8 mouse cellular contexts compared by ENCODE assay signal in genomic region chr1:128592961-128593501, GRCm38 (mm10). TPM values are rescaled to one million over a fixed set of nuclear protein-coding genes. Genes with fewer than 3 reads are reported as not detected.
DNase-seq lines count a peak whose midpoint lies in the region; ATAC-seq and TF ChIP-seq lines count a peak whose summit lies in the region.

No protein-coding gene starts in this region.

- 4% methylated on average over 24 of the region's 24 CpGs for WGBS in spleen, adult 2 months
- 0% methylated on average over 18 of the region's 24 CpGs for WGBS in embryonic facial prominence, embryonic 14.5 days
- under 1% methylated on average over 22 of the region's 24 CpGs for WGBS in heart, embryonic 13.5 days
- 2% methylated on average over 24 of the region's 24 CpGs for WGBS in liver, postnatal 0 days (ENCODE audit: insufficient replicate concordance)
- under 1% methylated on average over 24 of the region's 24 CpGs for WGBS in neural tube, embryonic 13.5 days

- no peaks in the 10 kb centered on the region for H3K27me3 ChIP-seq in spleen, adult 2 months (ENCODE audit: control insufficient read depth, insufficient read depth, low read length)
- peaks cover 39% of the 10 kb centered on the region for H3K27me3 ChIP-seq in embryonic facial prominence, embryonic 14.5 days (replicated peaks; ENCODE audit: control insufficient read depth, insufficient read depth, low read length)
- peaks cover 70% of the 10 kb centered on the region for H3K27me3 ChIP-seq in heart, embryonic 13.5 days (replicated peaks)
- peaks cover 52% of the 10 kb centered on the region for H3K27me3 ChIP-seq in liver, postnatal 0 days (ENCODE audit: insufficient read depth, low read length)
- peaks cover 16% of the 10 kb centered on the region; the same call in 1 of the 2 replicates for H3K27me3 ChIP-seq in neural tube, embryonic 13.5 days

- H3K4me3 ChIP-seq in spleen, adult 2 months (ENCODE audit: extremely low read depth, insufficient read depth, insufficient read length), result peak overlapping the region; percentile 51; the same call in 1 of the 2 replicates
- H3K4me3 ChIP-seq in embryonic facial prominence, embryonic 14.5 days (ENCODE audit: low read depth, low read length), result peak overlapping the region; percentile 56
- peak overlapping the region; percentile 67 for H3K4me3 ChIP-seq in heart, embryonic 13.5 days
- H3K4me3 ChIP-seq in liver, postnatal 0 days (ENCODE audit: low read depth, low read length), result peak overlapping the region; percentile 63
- peak overlapping the region; percentile 67 for H3K4me3 ChIP-seq in neural tube, embryonic 13.5 days

- TF ChIP-seq EP300 in liver, postnatal 0 days (IDR thresholded peaks at IDR 0.05; ENCODE audit: low read depth), result no peak

- no peaks in the 10 kb centered on the region for H3K9me3 ChIP-seq in embryonic facial prominence, embryonic 14.5 days (ENCODE audit: control insufficient read depth, low read length)
- H3K9me3 ChIP-seq in heart, embryonic 13.5 days, result no peaks in the 10 kb centered on the region
- H3K9me3 ChIP-seq in liver, postnatal 0 days (ENCODE audit: low read length), result no peaks in the 10 kb centered on the region
- no peaks in the 10 kb centered on the region for H3K9me3 ChIP-seq in neural tube, embryonic 13.5 days

- no peak for TF ChIP-seq CTCF in spleen, adult 2 months (IDR thresholded peaks at IDR 0.05; ENCODE audit: extremely low read depth, insufficient read depth, insufficient read length, insufficient replicate concordance)
- TF ChIP-seq CTCF in liver, postnatal 0 days (IDR thresholded peaks at IDR 0.05; ENCODE audit: low read depth), result no peak

- TF ChIP-seq POLR2A in spleen, adult 2 months (IDR thresholded peaks at IDR 0.05; ENCODE audit: low read depth, low read length), result no peak

- peak overlapping the region; percentile 37 for H3K9ac ChIP-seq in embryonic facial prominence, embryonic 14.5 days (ENCODE audit: low read depth, low read length)
- H3K9ac ChIP-seq in heart, embryonic 13.5 days, result peak overlapping the region; percentile 66
- H3K9ac ChIP-seq in liver, postnatal 0 days (replicated peaks), result peak overlapping the region; percentile 73
- H3K9ac ChIP-seq in neural tube, embryonic 13.5 days, result peak overlapping the region; percentile 61

- DNase-seq in spleen, adult 2 months (ENCODE audit: low read depth in 1 of 2, low spot score in 2 of 2), result peak in 1 of 2 experiments; percentile 34
- DNase-seq in spleen, adult 12 weeks (ENCODE audit: low spot score), result no peak
- DNase-seq in embryonic facial prominence, embryonic 14.5 days (ENCODE audit: low spot score), result peak; percentile 62
- peak; percentile 74 to 83 for DNase-seq in layer of hippocampus, adult 18-20 months (ENCODE audit: low spot score in 2 of 2)
- DNase-seq in liver, postnatal 0 days, result peak; percentile 28
- no peak for DNase-seq in c-Kit-positive CD71-positive TER-119-positive erythroid progenitor cells, embryonic 14.5 days (ENCODE audit: low spot score)

- peak overlapping the region; percentile 99 for H3K27ac ChIP-seq in spleen, adult 2 months (ENCODE audit: insufficient read depth, low read length)
- H3K27ac ChIP-seq in embryonic facial prominence, embryonic 14.5 days (replicated peaks; ENCODE audit: low read depth, low read length), result peak overlapping the region; percentile 41; the same call in 1 of the 2 replicates
- H3K27ac ChIP-seq in heart, embryonic 13.5 days (replicated peaks), result no peak overlapping the region
- H3K27ac ChIP-seq in liver, postnatal 0 days (ENCODE audit: low read depth), result peak overlapping the region; percentile 84; the same call in 1 of the 2 replicates
- peak overlapping the region; percentile 57 for H3K27ac ChIP-seq in neural tube, embryonic 13.5 days (replicated peaks)

- ATAC-seq in embryonic facial prominence, embryonic 14.5 days (ENCODE audit: low read depth), result peak; percentile 38
- ATAC-seq in heart, embryonic 13.5 days (ENCODE audit: extremely low read depth, insufficient number of reproducible peaks, low FRiP score, low TSS enrichment), result no peak
- no peak for ATAC-seq in liver, postnatal 0 days
- ATAC-seq in neural tube, embryonic 13.5 days (ENCODE audit: low read depth), result peak; percentile 66

- H3K36me3 ChIP-seq in spleen, adult 2 months (ENCODE audit: control insufficient read depth, insufficient read depth, low read length), result peaks cover 12% of the 10 kb centered on the region
- H3K36me3 ChIP-seq in embryonic facial prominence, embryonic 14.5 days (ENCODE audit: control insufficient read depth, insufficient read depth, low read length), result no peaks in the 10 kb centered on the region
- H3K36me3 ChIP-seq in heart, embryonic 13.5 days, result 0 out of 2 replicates have a peak, but pooled peaks cover 3% of the 10 kb centered on the region
- peaks cover 13% of the 10 kb centered on the region for H3K36me3 ChIP-seq in liver, postnatal 0 days (replicated peaks; ENCODE audit: insufficient read depth, low read length)
- no peaks in the 10 kb centered on the region for H3K36me3 ChIP-seq in neural tube, embryonic 13.5 days

- peaks cover 24% of the 10 kb centered on the region; the same call in 1 of the 2 replicates for H3K4me1 ChIP-seq in spleen, adult 2 months (ENCODE audit: control insufficient read depth, insufficient read depth, insufficient read length)
- H3K4me1 ChIP-seq in embryonic facial prominence, embryonic 14.5 days (ENCODE audit: control insufficient read depth, insufficient read depth, low read length), result peaks cover 21% of the 10 kb centered on the region
- H3K4me1 ChIP-seq in heart, embryonic 13.5 days, result peaks cover 32% of the 10 kb centered on the region
- peaks cover 19% of the 10 kb centered on the region for H3K4me1 ChIP-seq in liver, postnatal 0 days (ENCODE audit: insufficient read depth)
- H3K4me1 ChIP-seq in neural tube, embryonic 13.5 days (replicated peaks), result peaks cover 73% of the 10 kb centered on the region

- peak overlapping the region; percentile 92 for H3K4me2 ChIP-seq in embryonic facial prominence, embryonic 14.5 days (ENCODE audit: low read depth, low read length)
- H3K4me2 ChIP-seq in heart, embryonic 13.5 days, result peak overlapping the region; percentile 97
- peak overlapping the region; percentile 72 for H3K4me2 ChIP-seq in liver, postnatal 0 days (ENCODE audit: low read depth, low read length)
- H3K4me2 ChIP-seq in neural tube, embryonic 13.5 days, result peak overlapping the region; percentile 85

RNA-seq across cellular contexts. Expression of gene Cxcr4, which starts 0.9 kb away (rescaled TPM):
- 288 and 315 TPM in 2 replicates for polyA plus RNA-seq in spleen, adult 2 months (2012; rRNA removed)
- polyA plus RNA-seq in embryonic facial prominence, embryonic 14.5 days (2014; fragmentation: Nextera tagmentation; extraction: Ambion mirVana), result 6.7 and 7.1 TPM in 2 replicates
- 1.3 and 1.6 TPM in 2 replicates for polyA plus RNA-seq in heart, embryonic 13.5 days (2015; fragmentation: Nextera tagmentation; extraction: Ambion mirVana)
- total RNA-seq in layer of hippocampus, adult 18-20 months (2021), result 1 to 10 TPM; 3.1 to 4.3 TPM
- polyA plus RNA-seq in liver, postnatal 0 days (2015; fragmentation: Nextera tagmentation; extraction: Ambion mirVana), result 4.3 and 5.5 TPM in 2 replicates
- 8.5 and 8.7 TPM in 2 replicates for polyA plus RNA-seq in neural tube, embryonic 13.5 days (2015; fragmentation: Nextera tagmentation; extraction: Ambion mirVana)

Comparison
In these comparisons a context has a peak if more than half of its experiments do, and no peak if none do; other contexts are left out.
1. DNase-seq: peak in embryonic facial prominence, embryonic 14.5 days (single experiment), layer of hippocampus, adult 18-20 months (2 of 2) and liver, postnatal 0 days (single experiment); none in spleen, adult 12 weeks (single experiment) and c-Kit-positive CD71-positive TER-119-positive erythroid progenitor cells, embryonic 14.5 days (single experiment).
2. ATAC-seq: peak in embryonic facial prominence, embryonic 14.5 days (single experiment) and neural tube, embryonic 13.5 days (single experiment); none in heart, embryonic 13.5 days (single experiment) and liver, postnatal 0 days (single experiment).
3. RNA of gene Cxcr4, which starts 0.9 kb away (polyA plus RNA-seq): 288 to 315 TPM in spleen, adult 2 months; 8.5 to 8.7 TPM in neural tube, embryonic 13.5 days, 6.7 to 7.1 TPM in embryonic facial prominence, embryonic 14.5 days, 4.3 to 5.5 TPM in liver, postnatal 0 days and 1.3 to 1.6 TPM in heart, embryonic 13.5 days; every median in the first group is over 10 times any median in the second.
4. Peak in every context shown above with its lines, with median percentiles within 50 percentile points of each other: H3K4me3 ChIP-seq, H3K4me2 ChIP-seq and H3K9ac ChIP-seq.